Mouse (Mus musculus) ovary, postnatal 10 days (tissue): ENCODE results near the gene Prss56.

Experiments used
- DNase-seq: peaks from one replicate; pipeline ENCODE4 v3.0.0; 2022; ENCODE audit warnings: low spot score

The Prss56 gene

GRCm38 (mm10) chr1:87185526-87185925 lies 2.4 kb downstream of the Prss56 start:
- DNase-seq: no peak

GRCm38 (mm10) chr1:87186261-87187036 lies 3.3 kb downstream of the Prss56 start:
- DNase-seq: no peak

- DNase-seq: peak; percentile 47
Observed at GRCm38 (mm10) chr1:87187037-87187355, 3.9 kb downstream of the Prss56 start.

DNA sequence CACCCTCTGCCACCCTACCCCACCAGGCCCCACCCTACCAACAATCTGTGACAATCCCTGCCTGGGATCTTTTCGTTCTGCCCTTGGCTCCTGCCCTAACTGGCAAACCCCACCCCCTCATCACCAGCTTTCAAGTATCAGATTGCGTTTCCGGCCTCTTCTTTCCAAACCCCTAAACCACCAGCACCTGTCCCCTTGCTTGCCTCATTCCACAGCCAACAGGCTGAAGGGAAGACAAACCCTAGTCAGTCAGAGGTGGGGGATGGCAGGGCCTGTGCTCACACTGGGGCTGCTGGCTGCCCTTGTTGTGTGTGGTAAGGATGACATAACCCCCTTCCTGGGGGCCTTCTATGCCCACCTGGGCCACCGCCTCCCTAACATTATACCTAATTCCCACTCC lies 7.3 kb downstream of the Prss56 start, which contains the start of gene Chrnd:
Gene Chrnd (plus strand): TSS at position 179 of the 400 bp plus-strand sequence.
- DNase-seq: no peak

GRCm38 (mm10) chr1:87197296-87197695 lies 14.2 kb downstream of the Prss56 start:
- no peak for DNase-seq

DNA sequence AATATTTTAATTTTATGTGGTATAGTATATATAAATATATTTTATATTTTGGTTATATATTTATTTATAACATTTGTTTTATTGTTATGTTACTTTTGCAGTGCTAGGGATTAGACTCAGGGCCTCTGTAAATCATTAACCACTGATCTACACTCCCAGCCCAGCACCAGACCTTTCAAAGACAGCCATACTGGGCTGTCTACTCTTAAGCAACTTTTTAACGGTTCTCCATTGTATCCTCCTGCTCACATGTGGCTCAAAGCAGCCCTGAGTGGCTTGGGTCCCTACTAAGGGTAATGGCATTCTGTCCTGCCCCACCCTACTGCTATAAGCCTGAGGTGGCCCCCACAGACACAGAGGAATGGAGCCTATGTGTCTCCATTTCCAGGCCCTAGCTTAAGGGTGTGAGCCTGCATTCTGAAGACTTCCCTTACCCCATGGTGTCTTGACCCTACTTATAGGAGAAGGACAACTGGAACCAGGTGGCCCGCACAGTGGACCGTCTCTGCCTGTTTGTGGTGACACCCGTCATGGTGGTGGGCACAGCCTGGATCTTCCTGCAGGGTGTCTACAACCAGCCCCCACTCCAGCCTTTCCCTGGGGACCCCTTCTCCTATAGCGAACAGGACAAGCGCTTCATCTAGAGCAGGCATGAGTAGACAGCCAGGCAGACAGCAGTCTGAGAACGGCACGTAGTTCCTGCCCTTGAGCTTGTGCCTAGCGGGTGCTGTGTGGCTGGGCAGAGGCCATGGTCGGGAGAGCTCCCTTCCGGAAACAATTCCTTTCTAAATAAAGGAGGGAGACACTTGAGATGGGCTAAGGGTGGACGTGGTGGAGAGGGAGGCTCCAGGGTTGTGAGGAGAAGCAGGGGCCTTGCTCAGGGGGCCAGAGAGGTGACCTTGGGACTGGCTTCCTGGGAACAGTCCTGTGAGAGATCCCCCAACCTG lies 15.3 kb downstream of the Prss56 start:
- no peak for DNase-seq

- DNase-seq: no peak
Observed at GRCm38 (mm10) chr1:87200811-87201210, 17.7 kb downstream of the Prss56 start.

- no peak for DNase-seq
Observed at GRCm38 (mm10) chr1:87201848-87202247, 18.7 kb downstream of the Prss56 start.

- no peak for DNase-seq
Observed at GRCm38 (mm10) chr1:87203779-87204178, 20.7 kb downstream of the Prss56 start.

- no peak for DNase-seq
Observed at GRCm38 (mm10) chr1:87204465-87204864, 21.4 kb downstream of the Prss56 start, which contains the start of gene Chrng. Gene Chrng (plus strand): TSS chr1:87204657.

DNA sequence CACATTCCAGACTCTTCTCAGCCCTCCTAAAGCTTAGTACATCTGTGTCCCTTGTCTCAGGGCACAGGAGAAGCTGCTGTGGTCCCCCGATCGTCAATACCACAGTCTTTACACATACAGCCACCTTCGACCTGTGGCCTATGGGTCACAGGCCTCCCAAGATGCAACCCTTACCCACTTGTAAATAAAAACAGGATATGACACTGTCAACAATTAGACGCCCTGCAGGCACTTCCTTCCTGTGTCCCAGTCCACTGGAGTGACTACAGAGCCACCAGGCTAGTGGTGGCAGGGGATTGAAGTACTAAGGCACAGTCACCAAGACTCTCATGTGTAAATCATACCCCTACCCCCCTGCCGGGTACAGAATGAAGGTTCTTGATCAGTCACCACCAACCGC lies 21.9 kb downstream of the Prss56 start:
- DNase-seq: no peak

DNA sequence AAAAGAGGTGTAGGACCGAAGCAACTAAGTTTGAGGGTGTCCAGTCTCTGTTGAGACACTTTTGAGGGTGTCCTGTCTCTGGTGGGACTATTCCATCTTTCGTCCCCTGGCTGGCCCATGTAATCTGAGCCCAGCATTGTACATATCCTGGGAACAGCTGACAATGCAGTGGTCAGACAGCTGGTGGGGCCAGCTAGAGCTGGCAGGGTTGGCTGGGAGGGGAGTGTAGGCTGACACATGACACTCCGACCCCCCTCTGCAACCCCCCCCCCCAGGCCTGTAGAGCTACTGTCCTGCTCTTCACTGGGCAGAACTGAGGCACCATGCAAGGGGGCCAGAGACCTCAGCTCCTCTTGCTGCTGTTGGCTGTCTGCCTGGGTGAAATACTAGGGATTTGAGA lies 22.4 kb downstream of the Prss56 start:
- no peak for DNase-seq

DNA sequence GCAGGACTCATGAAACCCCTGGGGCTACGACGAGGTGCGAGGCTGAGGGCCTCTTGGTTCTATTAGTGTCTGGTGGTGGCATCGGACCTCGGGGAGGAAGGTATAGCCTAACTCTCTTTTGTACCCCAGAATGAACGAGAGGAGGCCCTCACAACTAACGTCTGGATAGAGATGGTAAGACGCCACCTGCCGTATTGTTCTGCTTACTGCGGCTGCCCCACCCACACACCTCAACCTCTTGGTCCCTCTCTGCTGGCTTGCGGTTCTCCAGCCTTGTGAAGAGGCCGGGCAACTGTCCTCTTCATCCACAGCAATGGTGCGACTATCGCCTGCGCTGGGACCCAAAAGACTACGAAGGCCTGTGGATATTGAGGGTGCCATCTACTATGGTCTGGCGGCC lies 23.2 kb downstream of the Prss56 start:
- no peak for DNase-seq

DNA sequence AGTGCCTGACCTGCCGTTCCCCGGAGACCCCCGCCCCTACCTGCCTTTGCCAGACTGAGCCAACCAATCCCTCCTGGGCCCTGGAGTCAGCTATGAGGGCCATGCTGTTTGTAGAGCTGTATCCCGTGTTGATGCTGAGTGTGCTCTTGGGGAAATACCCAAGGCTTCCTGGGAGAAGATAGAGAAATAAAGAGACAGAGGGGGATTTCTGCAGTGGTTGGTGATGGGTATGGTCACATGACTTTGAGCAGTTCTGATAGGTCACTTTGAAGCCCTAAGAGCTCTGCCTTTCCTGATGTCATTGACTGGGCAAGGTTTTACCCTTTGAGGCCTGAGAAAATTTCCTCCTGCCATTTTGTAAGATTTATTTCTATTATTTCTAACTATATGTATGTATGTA lies 28.3 kb downstream of the Prss56 start:
- no peak for DNase-seq

DNA sequence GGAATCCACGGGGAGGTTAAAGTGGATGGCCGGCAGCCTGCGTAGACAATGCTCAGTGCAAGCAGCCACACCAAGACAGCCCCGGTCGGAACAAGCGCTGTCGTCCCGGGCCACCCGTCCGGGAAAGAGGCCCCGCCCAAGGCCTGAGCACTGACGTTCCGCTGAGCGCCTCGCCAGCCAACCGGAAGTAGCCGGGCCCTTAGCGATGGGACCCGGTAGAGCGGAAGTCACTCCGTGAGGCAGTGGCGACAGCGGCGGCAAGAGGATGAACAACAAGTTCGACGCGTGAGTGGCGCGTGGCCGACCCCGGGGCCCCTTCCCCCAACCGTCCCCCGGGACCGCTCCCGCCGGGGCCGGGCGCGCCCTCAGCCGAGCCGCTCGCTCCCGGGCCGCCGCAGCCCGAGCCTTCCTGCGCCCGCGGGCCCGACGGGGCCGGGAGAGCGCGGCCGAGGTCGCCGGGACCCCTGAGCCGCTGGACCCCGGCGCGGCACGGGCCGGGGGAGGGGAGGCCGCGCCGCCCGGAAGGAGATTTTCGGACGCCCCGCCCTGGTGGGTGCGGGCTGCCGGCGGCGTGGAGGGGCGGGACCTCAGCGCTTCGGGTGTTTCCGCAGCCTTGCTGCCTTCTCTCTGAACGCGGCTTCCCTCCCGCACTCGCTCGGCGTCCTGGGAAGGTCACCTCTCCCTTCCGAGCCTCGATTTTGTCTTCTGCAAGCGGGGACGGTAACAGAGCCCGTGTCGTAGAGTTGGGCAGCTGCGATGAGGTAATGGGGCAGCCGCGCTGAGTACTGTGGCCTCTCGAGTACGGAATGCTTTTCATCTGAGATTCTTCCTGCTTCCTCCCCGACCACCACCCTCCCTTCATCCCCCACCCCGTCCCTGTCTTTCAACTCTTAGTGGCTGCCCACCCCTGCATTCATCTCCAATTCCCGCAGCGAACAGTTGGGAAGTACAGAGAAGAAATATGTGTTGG lies 30.9 kb downstream of the Prss56 start, which contains the start of gene Eif4e2:
Gene Eif4e2 (plus strand): TSS at position 180 of the 970 bp plus-strand sequence.
- DNase-seq: peak; percentile 79

DNA sequence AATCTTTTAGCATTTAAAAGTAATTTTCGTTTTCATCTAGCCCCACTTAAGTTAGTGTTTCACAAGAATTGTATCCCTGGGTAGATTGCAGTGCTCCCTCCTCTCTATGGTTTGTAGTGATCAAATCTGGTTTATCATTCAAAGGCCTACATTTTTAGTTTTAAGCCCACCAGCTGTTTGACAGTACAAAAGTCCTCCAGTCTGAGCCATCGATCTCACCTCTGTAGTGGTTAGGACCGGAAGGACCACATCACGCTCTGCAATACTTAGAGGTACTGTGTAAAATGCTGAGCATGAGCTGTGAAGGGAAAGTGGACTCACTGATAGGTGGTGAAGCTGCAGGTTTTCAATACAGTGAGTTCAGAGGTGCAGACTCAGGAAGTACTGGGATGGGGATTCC lies 31.6 kb downstream of the Prss56 start:
- DNase-seq: no peak

DNA sequence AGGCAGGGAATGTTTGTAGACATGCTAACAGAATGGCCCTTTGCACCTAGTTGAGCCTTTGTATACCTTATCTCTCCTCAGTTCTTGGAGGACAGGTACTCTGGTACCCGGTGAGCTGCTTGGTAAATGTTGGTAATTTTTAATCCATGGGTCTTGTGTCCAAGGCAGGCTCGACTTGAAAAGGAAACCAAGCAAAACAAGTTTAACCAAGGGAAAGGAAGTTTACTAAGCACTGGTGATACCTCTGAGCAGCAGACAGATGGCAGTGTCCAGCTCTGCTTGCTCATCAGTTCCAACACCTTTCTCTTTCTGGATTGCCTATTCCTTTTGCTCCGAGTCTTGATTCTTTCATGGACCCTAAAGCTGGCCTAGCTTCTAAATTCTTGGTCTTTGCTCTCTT lies 34.8 kb downstream of the Prss56 start:
- DNase-seq: no peak

GRCm38 (mm10) chr1:87225739-87226138 lies 42.6 kb downstream of the Prss56 start:
- no peak for DNase-seq

DNA sequence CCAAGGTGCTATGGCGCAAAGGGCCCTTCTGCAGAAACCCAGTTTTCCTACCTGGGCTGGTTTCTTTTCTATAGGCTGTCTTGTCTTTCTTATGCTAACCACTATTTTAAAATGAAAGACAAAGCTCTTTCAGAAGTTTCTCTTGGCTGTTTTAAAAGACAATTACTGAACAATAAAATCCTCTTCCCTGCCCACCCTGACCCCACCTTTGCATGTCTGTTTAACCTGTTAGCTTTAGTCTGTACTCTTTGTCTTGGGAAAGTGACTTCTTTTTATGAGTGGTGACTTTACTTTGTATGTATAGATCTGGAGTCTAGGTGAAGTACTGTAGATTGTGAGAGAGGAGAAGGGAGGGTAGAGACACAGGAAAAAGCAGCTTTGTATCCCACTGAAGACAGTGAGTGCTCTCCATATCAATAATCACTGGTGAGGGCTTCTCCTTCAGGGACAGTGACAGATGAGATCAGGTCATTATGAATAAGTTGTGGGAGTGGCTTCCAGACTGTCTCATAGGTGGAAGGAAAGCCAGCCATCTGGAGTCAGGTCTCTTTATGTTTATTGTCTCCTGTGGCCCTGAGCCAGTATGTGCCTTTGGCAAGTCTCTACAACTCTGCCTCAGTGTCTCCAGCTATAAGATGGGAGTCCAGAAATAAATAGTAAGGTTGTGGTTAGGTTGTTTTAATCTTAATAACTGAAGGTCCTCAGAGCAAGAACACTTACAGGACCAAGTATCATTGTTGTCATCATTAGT lies 43.5 kb downstream of the Prss56 start:
- DNase-seq: no peak

DNA sequence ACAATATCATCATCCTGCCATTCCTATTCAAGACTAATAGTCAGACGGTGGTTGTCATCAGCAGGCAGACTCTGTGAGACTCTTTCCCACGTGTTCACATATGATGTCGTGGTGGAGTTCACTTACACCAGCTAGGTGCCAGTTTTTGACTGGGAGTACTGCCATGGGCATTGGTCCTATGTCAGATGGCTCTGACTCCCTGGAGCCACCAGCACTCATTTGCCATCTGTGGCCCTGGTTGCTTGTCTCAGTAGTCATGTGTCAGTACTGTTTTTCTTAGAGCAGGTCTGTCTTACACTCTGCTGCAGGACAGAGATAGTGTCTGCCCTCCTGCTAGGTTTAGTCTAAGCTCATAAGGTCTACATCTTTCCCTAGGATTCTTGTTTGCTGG lies 44.0 kb downstream of the Prss56 start:
- no peak for DNase-seq

- no peak for DNase-seq
Observed at GRCm38 (mm10) chr1:87230606-87231005, 47.5 kb downstream of the Prss56 start.
